Mouse (Mus musculus) fat pad, adult 2 months (tissue): ENCODE measurements at regions not wholly inside any gene's neighbourhood (a gene's known extent, or its start where the extent isn't known, plus 50 kb on each side); places are given as distances from the start of the nearest gene placed in this dataset.
"Not testable (repeated sequence)": the region's sequence is repeated elsewhere in the genome, so short reads cannot be mapped to it uniquely, and the experiment has no call there.

Experiments used
- DNase-seq: peaks from one replicate; pipeline ENCODE4 v3.0.0-alpha.2; 2011; ENCODE audit warnings: low read depth, low spot score; ENCODE audit errors: extremely low read depth

- no peak for DNase-seq
These were observed 244.0 kb upstream of the Tusc1 start for GRCm38 (mm10) chr4:93579343-93579742.

- no peak for DNase-seq
These were observed 232.4 kb upstream of the Tusc1 start for GRCm38 (mm10) chr4:93567487-93568259.

GRCm38 (mm10) chr4:93555787-93556760 lies 220.8 kb upstream of the Tusc1 start:
- no peak for DNase-seq

- not testable (repeated sequence) for DNase-seq
These were observed 219.9 kb upstream of the Tusc1 start for GRCm38 (mm10) chr4:93555181-93555580.

GRCm38 (mm10) chr4:93552489-93553160 lies 217.3 kb upstream of the Tusc1 start:
- peak; percentile 30 for DNase-seq

GRCm38 (mm10) chr4:93551086-93551485 lies 215.8 kb upstream of the Tusc1 start:
- peak; percentile 11 for DNase-seq

GRCm38 (mm10) chr4:93540588-93540987 lies 205.3 kb upstream of the Tusc1 start:
- no peak for DNase-seq

GRCm38 (mm10) chr4:93527382-93527781 lies 192.1 kb upstream of the Tusc1 start:
- DNase-seq = no peak

- DNase-seq = no peak
These were observed 185.3 kb upstream of the Tusc1 start for GRCm38 (mm10) chr4:93520454-93521100.

GRCm38 (mm10) chr4:93518925-93519324 lies 183.6 kb upstream of the Tusc1 start:
- no peak for DNase-seq

- no peak for DNase-seq
These were observed 175.5 kb upstream of the Tusc1 start for GRCm38 (mm10) chr4:93510771-93511170.

GRCm38 (mm10) chr4:93496871-93497270 lies 161.6 kb upstream of the Tusc1 start:
- DNase-seq = no peak

GRCm38 (mm10) chr4:93494319-93494718 lies 159.0 kb upstream of the Tusc1 start:
- no peak for DNase-seq

GRCm38 (mm10) chr4:93493905-93494304 lies 158.6 kb upstream of the Tusc1 start:
- no peak for DNase-seq

GRCm38 (mm10) chr4:93493326-93493725 lies 158.0 kb upstream of the Tusc1 start:
- DNase-seq = no peak

- no peak for DNase-seq
These were observed 153.3 kb upstream of the Tusc1 start for GRCm38 (mm10) chr4:93488570-93488969.

- DNase-seq = no peak
These were observed 151.1 kb upstream of the Tusc1 start for GRCm38 (mm10) chr4:93486455-93486854.

- DNase-seq = no peak
These were observed 145.9 kb upstream of the Tusc1 start for GRCm38 (mm10) chr4:93481247-93481646.

- no peak for DNase-seq
These were observed 142.0 kb upstream of the Tusc1 start for GRCm38 (mm10) chr4:93477189-93477767.

GRCm38 (mm10) chr4:93467998-93468397 lies 132.7 kb upstream of the Tusc1 start:
- no peak for DNase-seq
